Mouse (Mus musculus) lung, postnatal 10 days (tissue): ENCODE measurements around the gene Rab6a.

Source experiments
- DNase-seq: peaks from one replicate; pipeline ENCODE4 v3.0.0; 2021

Rab6a gene

GRCm38 (mm10) chr7:100637657-100638056 lies 30.4 kb downstream of the Rab6a start:
- DNase-seq, result peak; percentile 62

GRCm38 (mm10) chr7:100642413-100642812 lies 35.2 kb downstream of the Rab6a start:
- no peak for DNase-seq

DNA sequence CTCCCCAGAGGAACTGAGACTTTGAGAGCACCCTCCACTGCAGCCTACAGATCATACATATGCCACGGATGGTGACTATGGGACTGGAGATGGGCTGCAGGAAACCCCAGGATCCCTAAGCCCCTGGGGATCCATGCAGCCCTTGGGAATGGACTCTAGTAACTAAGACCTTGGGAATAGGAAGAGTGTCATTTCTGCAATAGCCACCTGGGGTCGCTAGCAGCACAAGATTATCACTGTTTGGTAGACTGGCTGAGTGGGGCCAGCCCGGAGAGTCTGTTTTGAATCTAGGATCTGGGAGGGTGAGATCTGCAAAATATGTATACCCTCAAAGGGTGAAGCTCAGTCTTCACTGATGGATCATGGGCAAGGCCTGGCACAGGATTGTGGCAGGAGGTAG lies 37.9 kb downstream of the Rab6a start:
- DNase-seq, result peak; percentile 86

GRCm38 (mm10) chr7:100649095-100649494 lies 41.9 kb downstream of the Rab6a start:
- no peak for DNase-seq

DNA sequence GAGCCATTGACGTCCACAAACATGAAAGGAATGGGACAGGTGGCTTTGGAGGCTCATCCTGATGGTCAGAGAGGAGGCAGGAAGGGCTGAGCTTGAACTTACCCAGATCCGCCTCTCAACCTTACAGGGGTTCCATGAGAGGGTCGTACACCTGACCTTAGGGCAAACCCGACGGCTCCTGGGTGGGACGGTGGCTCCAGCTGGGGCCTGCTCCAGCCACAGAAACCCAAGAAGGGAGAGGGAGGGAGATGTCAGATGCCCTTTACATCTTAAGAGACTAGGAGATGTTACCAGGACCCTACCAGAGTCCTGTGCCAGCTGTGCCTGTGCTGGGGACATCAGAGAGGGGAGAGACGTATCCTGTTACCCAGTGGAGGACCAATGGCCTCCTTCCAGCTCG lies 42.6 kb downstream of the Rab6a start:
- no peak for DNase-seq

DNA sequence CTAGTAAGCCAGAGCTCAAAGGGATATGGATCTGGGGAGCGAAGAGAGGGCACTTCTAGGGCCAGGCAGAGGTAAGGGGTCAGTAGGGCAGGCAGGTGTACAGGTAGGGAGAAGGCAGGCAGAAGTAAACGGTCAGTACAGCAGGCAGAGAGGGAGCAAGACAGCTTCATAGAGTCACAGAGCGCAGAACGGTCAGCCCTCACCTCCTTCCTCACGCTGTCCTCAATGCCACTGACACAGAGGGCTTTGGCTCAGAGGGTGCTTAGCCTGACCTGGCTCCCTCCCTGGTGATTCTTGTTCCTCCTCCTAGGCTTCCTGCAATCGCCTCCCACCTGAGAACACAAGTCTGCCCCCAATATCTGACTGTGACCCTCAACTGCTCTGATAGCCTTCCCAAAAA lies 43.2 kb downstream of the Rab6a start:
- no peak for DNase-seq

- DNase-seq, result no peak
Observed at GRCm38 (mm10) chr7:100651011-100651410, 43.8 kb downstream of the Rab6a start.

DNA sequence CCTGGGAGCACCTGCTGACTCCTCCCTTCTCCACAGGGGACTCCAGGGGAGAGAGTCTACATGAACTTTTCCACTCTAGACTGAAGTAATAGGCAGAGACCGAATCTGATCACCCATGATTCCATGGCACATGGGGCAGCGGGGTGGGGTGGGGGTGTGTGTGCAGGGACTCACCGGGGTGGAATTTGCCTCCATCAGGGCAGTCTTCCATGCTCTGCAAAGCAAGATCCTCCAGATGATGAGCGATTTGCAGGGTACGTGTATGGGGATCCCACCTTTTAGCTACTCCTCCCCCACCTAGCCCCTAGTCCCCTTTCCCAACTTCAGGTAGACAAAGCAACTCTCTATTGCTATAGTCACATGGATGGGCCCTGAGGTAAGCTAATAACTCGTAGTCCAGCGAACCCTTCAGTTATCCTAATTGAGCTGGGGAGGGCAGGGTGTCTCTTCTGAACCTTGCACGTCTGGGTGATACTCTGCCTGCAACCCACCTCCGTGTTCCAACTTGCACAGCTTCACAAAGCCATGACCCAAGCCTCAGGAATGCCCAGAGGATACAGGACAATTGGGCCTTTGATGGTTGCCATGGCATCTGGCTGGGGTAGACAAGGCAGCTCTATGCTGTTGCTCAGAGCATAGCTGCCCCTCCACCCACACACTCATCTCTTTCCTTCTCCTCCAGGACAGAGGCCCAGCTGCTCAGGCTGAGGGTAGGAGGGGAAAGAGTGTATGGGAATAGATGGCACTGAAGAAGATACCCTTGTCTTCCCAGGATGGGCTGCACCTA lies 46.5 kb downstream of the Rab6a start:
- no peak for DNase-seq

DNA sequence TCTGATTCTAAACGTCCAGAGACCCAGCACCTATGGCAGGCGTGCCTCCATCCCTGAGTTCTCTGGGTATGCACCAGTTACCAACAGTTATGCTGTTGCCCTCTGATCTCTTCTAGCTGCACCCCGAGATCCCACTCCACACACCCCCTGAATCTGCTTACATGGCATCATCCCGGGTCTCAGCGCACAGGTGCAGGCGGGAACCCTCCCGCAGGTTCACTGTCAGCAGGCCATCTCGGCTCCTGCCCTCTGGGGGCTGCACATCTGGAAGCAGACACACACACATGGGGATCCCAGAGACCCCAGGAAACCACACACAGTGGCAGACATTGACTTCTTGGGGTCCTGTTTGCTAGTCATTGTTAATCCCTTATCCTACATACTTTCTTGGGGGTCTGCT lies 47.2 kb downstream of the Rab6a start:
- DNase-seq, result no peak

DNA sequence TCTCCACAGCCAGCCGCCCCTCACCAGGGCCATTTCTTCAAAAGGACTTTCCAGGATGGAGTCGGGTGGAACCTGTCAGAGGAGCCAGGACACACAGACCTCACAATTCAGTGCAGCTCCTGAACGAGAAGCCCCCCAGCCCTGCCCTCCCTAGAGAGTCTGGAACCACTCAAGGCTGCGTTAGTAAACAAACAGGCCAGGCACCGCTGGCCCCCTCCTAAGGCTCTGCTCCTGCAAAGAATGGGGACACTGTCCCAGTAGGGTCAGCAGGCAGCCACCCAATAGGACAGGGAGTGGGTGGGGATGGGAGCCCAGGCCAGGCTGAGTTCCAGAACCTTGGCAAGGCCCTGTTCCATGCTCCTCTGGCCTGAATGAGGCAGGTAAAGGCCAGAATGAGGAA lies 49.5 kb downstream of the Rab6a start:
- DNase-seq, result no peak

- peak; percentile 84 for DNase-seq
Observed at GRCm38 (mm10) chr7:100658093-100658578, 50.9 kb downstream of the Rab6a start.

DNA sequence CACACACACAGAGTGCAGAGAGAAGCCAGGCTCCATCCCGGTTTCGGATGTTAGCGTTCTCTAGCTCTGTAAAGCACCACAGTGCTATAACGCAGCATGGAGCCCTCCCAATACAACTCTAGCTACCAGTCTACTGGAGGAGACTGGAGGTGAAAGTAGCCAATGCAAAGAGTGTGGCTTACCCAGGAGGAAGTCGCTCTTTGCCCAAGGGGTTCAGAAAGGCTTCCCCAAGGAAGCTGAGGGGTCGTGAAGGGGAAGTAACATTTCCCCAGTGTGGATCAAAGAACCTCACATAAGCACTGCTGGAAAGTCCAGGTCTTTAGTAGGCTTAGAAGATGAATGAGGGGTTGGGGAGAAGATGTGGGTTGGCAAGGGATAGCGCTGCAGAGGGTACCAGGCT lies 54.1 kb downstream of the Rab6a start:
- no peak for DNase-seq

DNA sequence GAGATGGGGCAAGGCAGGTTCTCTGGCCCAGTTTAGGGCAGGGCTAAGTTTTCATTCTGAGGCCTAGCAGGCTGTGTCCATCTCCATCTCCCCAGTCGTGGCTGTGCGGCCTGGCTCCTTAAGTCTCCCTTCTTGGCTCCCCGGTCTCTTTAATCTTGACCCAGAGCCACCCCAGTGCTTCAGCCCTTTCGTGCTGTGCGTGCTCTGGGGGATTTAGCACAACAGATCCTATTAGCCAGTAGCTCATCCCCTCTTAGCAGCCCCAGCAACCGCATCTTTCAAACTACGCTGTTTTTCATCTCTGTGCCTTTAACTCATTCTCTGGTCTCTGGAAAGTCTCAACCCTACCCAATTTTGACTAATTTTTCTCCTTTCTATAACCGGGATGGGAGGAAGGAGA lies 55.0 kb downstream of the Rab6a start, which contains the start of gene Plekhb1:
TSS of gene Plekhb1 (minus strand) at position 184 of the 400 bp plus-strand sequence.
- DNase-seq, result no peak

DNA sequence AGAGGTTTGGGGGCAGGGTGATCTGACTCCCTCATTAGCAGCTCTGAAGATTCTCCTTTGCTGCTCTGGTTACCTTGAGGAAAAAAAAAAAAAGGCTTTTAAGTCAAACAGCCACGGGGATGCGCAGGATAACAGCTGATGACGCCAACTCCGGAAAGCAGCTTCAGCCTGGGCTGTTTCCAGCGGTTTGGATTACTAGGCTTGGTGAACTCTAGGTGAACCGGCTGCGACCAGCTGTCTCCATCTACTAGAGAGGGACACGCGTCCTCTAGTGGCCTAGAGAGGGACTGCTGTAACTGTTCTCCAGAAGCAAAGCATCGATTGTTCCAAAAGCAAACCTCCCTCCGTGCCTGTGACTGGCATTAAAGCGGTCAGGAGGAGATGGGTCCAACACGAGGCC lies 56.0 kb downstream of the Rab6a start:
- DNase-seq, result peak; percentile 97

DNA sequence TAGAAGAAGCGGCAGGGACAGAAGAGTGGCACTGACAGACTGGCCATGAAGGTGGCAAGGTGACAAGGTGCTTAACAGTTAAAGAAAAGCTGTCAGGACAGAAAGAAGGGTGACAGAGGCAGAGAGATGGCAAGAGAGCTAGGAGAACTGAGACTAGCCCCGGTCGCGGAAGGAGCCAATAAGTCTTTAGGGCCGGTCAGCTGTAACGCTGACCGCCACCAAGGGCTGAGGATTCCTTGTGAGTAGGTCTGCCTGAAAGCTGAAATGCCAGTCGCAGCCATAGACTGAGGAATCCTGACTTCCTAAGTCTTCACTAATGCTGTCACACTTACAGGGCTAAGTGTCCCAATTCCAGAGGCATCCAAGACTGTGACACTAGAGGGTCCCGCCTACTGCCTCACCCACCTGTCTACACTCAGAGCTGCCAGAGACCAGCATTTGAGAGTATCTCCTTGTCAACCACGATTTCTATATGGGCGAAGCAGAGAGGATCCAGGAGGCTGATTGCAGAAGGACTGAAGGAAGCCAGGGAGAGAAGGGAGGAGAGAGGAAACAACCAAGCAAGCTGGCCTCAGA lies 56.6 kb downstream of the Rab6a start:
- no peak for DNase-seq

DNA sequence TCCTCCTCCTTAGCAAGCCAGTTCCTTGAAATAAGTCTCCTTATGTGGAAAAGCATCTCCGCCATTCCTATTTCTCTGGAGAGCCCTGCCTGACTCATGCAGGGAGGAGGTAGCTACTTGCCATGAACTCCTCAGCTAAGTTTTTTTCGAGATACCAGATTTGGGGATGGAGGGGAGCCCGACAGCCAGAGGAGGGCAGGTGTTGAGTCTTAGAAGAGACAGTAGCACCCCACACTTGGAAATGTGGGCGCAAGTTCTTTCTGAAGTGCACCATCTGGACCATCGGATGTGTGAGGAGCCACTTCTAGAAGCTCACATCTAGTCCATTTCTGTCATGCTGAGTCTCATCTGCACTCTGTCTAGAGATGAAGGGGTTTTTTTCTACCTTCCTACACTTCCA lies 63.4 kb downstream of the Rab6a start:
- no peak for DNase-seq

DNA sequence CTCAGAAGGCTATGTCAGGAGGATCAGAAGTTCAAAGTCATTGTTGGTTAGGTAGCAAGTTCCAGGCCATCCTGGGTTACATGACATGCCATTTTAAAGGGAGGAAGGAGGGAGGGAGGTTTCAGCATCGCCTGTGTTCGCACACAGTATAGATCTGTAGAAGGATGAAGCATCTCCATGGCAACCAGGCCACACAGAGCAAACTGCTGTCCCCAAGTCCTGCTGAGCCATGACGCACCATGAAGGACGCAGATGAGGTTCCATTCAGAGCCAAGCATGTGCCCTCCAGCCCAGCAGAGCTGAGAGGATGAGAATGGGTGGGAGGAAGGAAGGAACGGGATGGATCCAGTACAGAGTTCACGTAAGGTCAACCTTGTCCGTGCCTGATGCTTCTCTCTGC lies 66.2 kb downstream of the Rab6a start:
- no peak for DNase-seq

GRCm38 (mm10) chr7:100674941-100675340 lies 67.7 kb downstream of the Rab6a start:
- DNase-seq, result no peak

GRCm38 (mm10) chr7:100678052-100678451 lies 70.8 kb downstream of the Rab6a start:
- DNase-seq, result no peak

DNA sequence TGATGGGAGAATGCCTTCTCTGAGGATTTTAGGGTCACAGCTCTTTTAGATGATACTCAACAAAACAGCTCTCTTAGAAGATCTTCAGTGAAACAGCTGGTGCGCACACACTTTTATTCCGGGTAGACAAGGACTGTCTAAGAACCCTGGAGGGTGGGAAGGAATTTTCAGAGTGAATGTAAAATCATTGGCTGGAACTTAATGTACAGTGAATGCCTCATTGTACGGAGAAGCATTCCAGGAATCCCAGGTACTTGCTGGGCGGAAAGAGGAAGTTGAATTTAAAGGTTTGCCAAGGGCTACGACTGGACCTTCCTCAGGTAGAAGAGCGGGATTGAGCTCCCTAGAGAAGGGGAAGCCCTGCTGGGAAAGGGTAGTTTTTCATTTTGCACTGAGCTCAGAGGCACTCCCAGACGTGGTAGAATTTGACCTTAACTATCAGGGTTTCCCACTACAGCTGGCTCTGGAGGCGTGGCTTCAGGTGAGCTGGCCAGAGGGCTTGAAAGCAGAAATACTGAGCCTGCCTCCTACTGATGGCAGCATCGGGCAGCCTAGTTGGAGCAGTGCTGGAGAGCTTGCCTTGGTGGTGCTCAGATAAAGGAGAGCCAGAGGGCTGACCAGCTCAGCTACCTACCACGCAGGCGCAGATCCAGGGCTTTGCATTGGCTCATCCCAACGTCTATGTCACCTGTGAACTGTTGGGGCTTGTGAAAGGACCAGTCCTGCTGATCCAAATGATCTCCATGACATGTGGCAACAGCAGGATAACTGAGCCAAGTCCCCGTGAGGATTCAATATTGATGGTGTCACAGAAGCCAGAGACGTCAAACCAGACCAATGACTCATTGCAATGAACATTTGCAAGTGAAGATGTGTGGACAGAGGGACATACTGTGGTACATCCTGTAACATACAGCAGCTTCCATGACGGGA lies 72.0 kb downstream of the Rab6a start:
- DNase-seq, result peak; percentile 17

GRCm38 (mm10) chr7:100681132-100681531 lies 73.9 kb downstream of the Rab6a start:
- DNase-seq, result no peak

DNA sequence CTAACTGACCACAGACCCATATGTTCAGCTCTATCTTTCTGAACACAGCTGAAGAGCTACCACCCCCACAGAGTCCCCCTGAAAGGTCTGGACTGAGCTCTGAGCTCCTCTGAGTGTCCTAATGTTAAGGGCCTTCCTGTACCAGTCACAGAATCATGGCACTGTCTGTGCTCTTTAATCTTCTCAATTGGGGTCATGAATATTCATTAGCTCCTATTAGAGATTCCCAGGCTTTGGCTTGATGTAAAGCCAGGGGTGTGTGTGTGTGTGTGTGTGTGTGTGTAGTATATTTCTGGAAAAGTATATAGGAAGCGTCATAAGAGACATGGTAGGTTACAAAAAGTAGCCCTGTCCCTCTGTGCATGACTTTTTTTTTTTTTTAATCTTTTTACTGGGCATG lies 76.0 kb downstream of the Rab6a start:
- no peak for DNase-seq

- no peak for DNase-seq
Observed at GRCm38 (mm10) chr7:100684081-100684480, 76.9 kb downstream of the Rab6a start.
